Mouse (Mus musculus) hindbrain, embryonic 11.5 days (tissue): Measurements from ENCODE around the gene Hrk. TPM values are rescaled to one million over a fixed set of nuclear protein-coding genes. Genes with fewer than 3 reads are reported as not detected.

Experiments
- ATAC-seq: fragments of 200-750 bp; cut with Nextera tagmentation; 2 replicates; pipeline ENCODE4 v1.8.0; 2017; ENCODE audit warnings: mild to moderate bottlenecking, moderate TSS enrichment, moderate library complexity; ENCODE audit not compliant: low FRiP score
- DNase-seq: peaks from one replicate; pipeline ENCODE4 v3.0.0-alpha.2; 2015; ENCODE audit warnings: low spot score
- H3K27ac ChIP-seq: fragments of 300-500 bp; sonication (generic); 2 replicates; pipeline ENCODE4 v1.5.1; 2014; ENCODE audit warnings: mild to moderate bottlenecking, low read depth, low read length
- H3K27me3 ChIP-seq: fragments of 300-500 bp; sonication (generic); 2 replicates; pipeline ENCODE4 v1.6.1; 2014; ENCODE audit warnings: mild to moderate bottlenecking, low read length, moderate library complexity, mixed read lengths; ENCODE audit not compliant: control insufficient read depth, insufficient read depth
- H3K36me3 ChIP-seq: fragments of 300-500 bp; sonication (generic); 2 replicates; pipeline ENCODE4 v1.6.1; 2014; ENCODE audit warnings: mild to moderate bottlenecking, low read length, moderate library complexity, mixed read lengths; ENCODE audit not compliant: control insufficient read depth, insufficient read depth
- H3K4me1 ChIP-seq: fragments of 300-500 bp; sonication (generic); replicated peaks from 2 replicates; pipeline ENCODE4 v1.6.1; 2014; ENCODE audit warnings: low read length, mixed read lengths; ENCODE audit not compliant: control insufficient read depth, insufficient read depth
- H3K4me2 ChIP-seq: fragments of 300-500 bp; sonication (generic); replicated peaks from 2 replicates; pipeline ENCODE4 v1.6.1; 2014; ENCODE audit warnings: mild to moderate bottlenecking, low read depth, low read length
- H3K4me3 ChIP-seq: fragments of 300-500 bp; sonication (generic); 2 replicates; pipeline ENCODE4 v1.5.1; 2014; ENCODE audit warnings: low read depth, low read length
- H3K9ac ChIP-seq: fragments of 300-500 bp; sonication (generic); 2 replicates; pipeline ENCODE4 v1.6.1; 2014; ENCODE audit warnings: low read depth, low read length
- H3K9me3 ChIP-seq: fragments of 300-500 bp; sonication (generic); 2 replicates; pipeline ENCODE4 v1.6.1; 2016; ENCODE audit warnings: low read length; ENCODE audit not compliant: control insufficient read depth
- WGBS: fragments of 180-500 bp; shearing (Covaris S2); extraction: QIAGEN DNeasy Blood & Tissue Kit; methylation state at CpG from one replicate; pipeline ENCODE4 v1.1.7; 2014; 5-methylcytosine and 5-hydroxymethylcytosine counted together
- polyA plus RNA-seq: library from polyadenylated mRNA; unstranded; fragments of >200 nt; fragmentation: Nextera tagmentation; extraction: Ambion mirVana; gene quantifications from 2 replicates; pipeline ENCODE4 v1.2.1, GENCODE M21; 2014

The Hrk gene
- polyA plus RNA-seq, 1 experiment from 2014 or later = 0.90 TPM

DNA sequence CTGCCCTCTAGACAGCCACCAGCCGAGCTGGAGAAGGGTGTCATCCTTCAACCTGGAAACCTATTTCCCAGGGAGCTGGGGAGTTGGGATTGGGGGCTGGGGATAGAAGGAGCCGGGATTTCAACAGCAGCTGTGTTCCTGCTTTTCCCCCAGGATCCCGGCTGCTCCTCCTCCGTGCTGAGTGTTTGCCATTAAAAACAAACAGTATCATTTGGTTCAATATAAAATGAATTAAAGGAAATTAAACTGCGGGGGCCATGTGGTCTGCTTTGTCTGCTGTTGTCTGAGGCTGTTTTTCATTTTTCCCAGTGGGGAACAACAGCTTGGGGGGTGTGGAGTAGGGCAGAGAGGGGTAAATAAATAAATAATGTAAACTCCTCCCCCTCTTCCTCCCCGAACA lies 53.0 kb downstream of the Hrk start:
- Histone ChIP-seq H3K27me3 (no peaks in the 10 kb centered on the region), H3K27ac (no peak overlapping the region)

GRCm38 (mm10) chr5:118223142-118223757 lies 58.8 kb downstream of the Hrk start:
- Histone ChIP-seq H3K9me3 (no peaks in the 10 kb centered on the region), H3K4me3 (no peak overlapping the region), H3K36me3 (0 out of 2 replicates have a peak, but pooled peaks cover 5% of the 10 kb centered on the region), H3K27me3 (no peaks in the 10 kb centered on the region), H3K4me1 (no peaks in the 10 kb centered on the region), H3K9ac (no peak overlapping the region), H3K4me2 (no peak overlapping the region), H3K27ac (peak overlapping the region; percentile 68)
- WGBS = 53% methylated on average over 9 of the region's 9 CpGs
- DNase-seq (peak; percentile 37), ATAC-seq (peak; percentile 83)

More for the DNA sequence above, 53.0 kb downstream of the Hrk start:
- Histone ChIP-seq H3K36me3 (0 out of 2 replicates have a peak, but pooled peaks cover 2% of the 10 kb centered on the region), H3K9me3 (no peaks in the 10 kb centered on the region), H3K4me1 (peaks cover 6% of the 10 kb centered on the region), H3K4me3 (no peak overlapping the region), H3K9ac (no peak overlapping the region), H3K4me2 (no peak overlapping the region)
- no peak for DNase-seq
- WGBS = 70% methylated on average over 6 of the region's 6 CpGs
- ATAC-seq = no peak

DNA sequence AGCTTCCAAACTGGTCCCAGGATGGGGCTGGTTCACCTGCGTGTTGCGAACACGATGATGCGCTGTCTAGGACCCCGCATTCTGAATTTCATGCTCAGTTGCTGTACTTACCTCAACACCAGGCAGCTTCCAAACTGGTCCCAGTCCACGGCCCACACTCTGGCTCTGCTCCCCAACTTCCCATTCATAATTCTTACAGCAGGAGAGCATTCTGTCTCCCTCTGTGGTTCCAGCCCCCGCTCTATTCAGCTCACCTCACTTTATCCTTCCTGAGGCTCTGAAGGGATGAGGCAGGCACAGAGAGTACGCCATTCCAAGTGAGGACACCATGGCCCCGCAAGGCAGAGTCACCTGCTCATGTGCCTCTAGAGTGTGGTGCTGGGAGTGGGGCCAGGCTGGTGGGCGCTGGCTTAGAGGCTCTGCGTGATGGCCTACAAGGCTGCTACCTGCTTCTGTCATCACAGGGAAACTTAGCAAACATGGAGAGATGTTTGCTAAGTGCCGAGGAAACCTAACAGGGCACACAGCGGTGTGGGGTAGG lies 65.7 kb downstream of the Hrk start:
- Histone ChIP-seq H3K36me3 (0 out of 2 replicates have a peak, but pooled peaks cover 8% of the 10 kb centered on the region), H3K27me3 (no peaks in the 10 kb centered on the region), H3K9ac (no peak overlapping the region), H3K4me2 (no peak overlapping the region), H3K4me1 (no peaks in the 10 kb centered on the region), H3K27ac (no peak overlapping the region), H3K4me3 (no peak overlapping the region), H3K9me3 (no peaks in the 10 kb centered on the region)
- WGBS = 95% methylated on average over 13 of the region's 13 CpGs
- DNase-seq (no peak), ATAC-seq (no peak)

DNA sequence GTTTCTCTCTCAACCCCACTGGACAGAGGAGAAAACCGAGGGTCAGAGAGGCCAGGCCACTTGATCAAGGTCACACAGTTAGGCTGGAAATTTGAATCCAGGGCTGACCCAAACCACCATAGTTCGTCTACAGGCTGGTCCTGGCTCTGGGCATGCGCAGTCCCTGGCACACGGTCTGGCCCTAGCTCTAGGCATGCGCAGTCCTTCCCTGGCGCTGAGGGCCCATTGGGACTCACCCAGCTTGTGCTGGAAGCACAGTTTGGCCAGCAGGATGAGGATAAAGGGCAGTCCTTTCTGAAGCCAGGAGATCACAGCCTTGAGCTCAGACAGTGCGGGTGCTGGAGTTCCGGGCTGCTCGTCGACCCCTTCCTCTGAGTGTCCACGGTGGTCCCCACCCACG lies 72.4 kb downstream of the Hrk start:
- no peak overlapping the region for H3K4me3 ChIP-seq
- H3K4me2 ChIP-seq = no peak overlapping the region
- H3K9ac ChIP-seq = no peak overlapping the region
- H3K27ac ChIP-seq = no peak overlapping the region
- no peaks in the 10 kb centered on the region for H3K4me1 ChIP-seq
- ATAC-seq = no peak
- 83% methylated on average over 12 of the region's 12 CpGs for WGBS
- no peaks in the 10 kb centered on the region for H3K27me3 ChIP-seq
- 0 out of 2 replicates have a peak, but pooled peaks cover 8% of the 10 kb centered on the region for H3K36me3 ChIP-seq
- DNase-seq = no peak
- no peaks in the 10 kb centered on the region for H3K9me3 ChIP-seq

Other genes starting within 250 kb of the Hrk start
- gene Fbxo21, start 187.9 kb upstream of the Hrk start, polyA plus RNA-seq = 80.2 and 93.6 TPM in 2 replicates
- gene Tesc, start 136.9 kb upstream of the Hrk start, polyA plus RNA-seq = 0.63 and 1.4 TPM in 2 replicates
- gene Fbxw8, start 9.2 kb upstream of the Hrk start, polyA plus RNA-seq = 20.5 and 21.4 TPM in 2 replicates
- gene Rnft2, start 80.5 kb downstream of the Hrk start, polyA plus RNA-seq = 6.5 and 8.2 TPM in 2 replicates
- gene 2410131K14Rik, start 80.6 kb downstream of the Hrk start, polyA plus RNA-seq = 11.3 and 11.5 TPM in 2 replicates